Mouse (Mus musculus) stomach, postnatal 0 days (tissue): ENCODE results near the gene Iqcb1. TPM values are rescaled to one million over a fixed set of nuclear protein-coding genes. Genes with fewer than 3 reads are reported as not detected.

Source experiments
- ATAC-seq: fragments of 200-750 bp; cut with Nextera tagmentation; 2 replicates; pipeline ENCODE4 v1.8.0; 2017; ENCODE audit not compliant: low FRiP score, low TSS enrichment
- DNase-seq: peaks from one replicate; pipeline ENCODE4 v3.0.0-alpha.2; 2016; ENCODE audit warnings: low spot score
- H3K27ac ChIP-seq: fragments of 300-500 bp; sonication (generic); replicated peaks from 2 replicates; pipeline ENCODE4 v1.5.1; 2014; ENCODE audit warnings: mild to moderate bottlenecking, control low read depth
- H3K27me3 ChIP-seq: fragments of 300-500 bp; sonication (generic); 2 replicates; pipeline ENCODE4 v1.6.1; 2014; ENCODE audit warnings: low read length; ENCODE audit not compliant: control insufficient read depth, insufficient read depth
- H3K36me3 ChIP-seq: fragments of 300-500 bp; sonication (generic); 2 replicates; pipeline ENCODE4 v1.6.1; 2014; ENCODE audit warnings: low read length, mixed read lengths; ENCODE audit not compliant: control insufficient read depth, insufficient read depth
- H3K4me1 ChIP-seq: fragments of 300-500 bp; sonication (generic); replicated peaks from 2 replicates; pipeline ENCODE4 v1.6.1; 2014; ENCODE audit warnings: antibody characterized with exemption; ENCODE audit not compliant: control insufficient read depth, insufficient read depth
- H3K4me2 ChIP-seq: fragments of 300-500 bp; sonication (generic); replicated peaks from 2 replicates; pipeline ENCODE4 v1.6.1; 2014; ENCODE audit warnings: low read depth, mild to moderate bottlenecking, control low read depth, moderate library complexity
- H3K4me3 ChIP-seq: fragments of 300-500 bp; sonication (generic); 2 replicates; pipeline ENCODE4 v1.5.1; 2014; ENCODE audit warnings: low read depth, low read length, control low read depth
- H3K9ac ChIP-seq: fragments of 300-500 bp; sonication (generic); 2 replicates; pipeline ENCODE4 v1.6.1; 2014; ENCODE audit warnings: mild to moderate bottlenecking, low read length, control low read depth, mixed read lengths
- H3K9me3 ChIP-seq: fragments of 300-500 bp; sonication (generic); 2 replicates; pipeline ENCODE4 v1.6.1; 2016; ENCODE audit warnings: low read length; ENCODE audit not compliant: control insufficient read depth
- CTCF ChIP-seq: IDR thresholded peaks from 2 replicates; pipeline ENCODE4 v1.5.1; 2016; ENCODE audit warnings: antibody characterized with exemption, low read depth, mild to moderate bottlenecking, moderate library complexity
- EP300 ChIP-seq: optimal IDR thresholded peaks from 2 replicates; pipeline ENCODE3; 2016; ENCODE audit warnings: antibody characterized with exemption
- WGBS: fragments of 180-500 bp; shearing (Covaris S2); extraction: QIAGEN DNeasy Blood & Tissue Kit; methylation state at CpG from one replicate; pipeline ENCODE4 v1.1.7; 2014; 5-methylcytosine and 5-hydroxymethylcytosine counted together
- polyA plus RNA-seq: library from polyadenylated mRNA; unstranded; fragments of >200 nt; fragmentation: Nextera tagmentation; extraction: Ambion mirVana; gene quantifications from 2 replicates; pipeline ENCODE4 v1.2.1, GENCODE M21; 2015

The Iqcb1 gene
- polyA plus RNA-seq, 1 experiment from 2014 or later, result 10.0 TPM

- no peaks in the 10 kb centered on the region for H3K27me3 ChIP-seq
- no peaks in the 10 kb centered on the region for H3K36me3 ChIP-seq
- no peaks in the 10 kb centered on the region for H3K9me3 ChIP-seq
- H3K4me1 ChIP-seq, result no peaks in the 10 kb centered on the region
- H3K27ac ChIP-seq, result no peak overlapping the region
- ATAC-seq (no peak), DNase-seq (no peak)
- 74% methylated on average over 2 of the region's 2 CpGs for WGBS
- no peak overlapping the region for H3K9ac ChIP-seq
- H3K4me2 ChIP-seq, result no peak overlapping the region
- H3K4me3 ChIP-seq, result no peak overlapping the region
- no peak for TF ChIP-seq CTCF
- TF ChIP-seq EP300, result no peak
These were observed 29.9 kb upstream of the Iqcb1 start for GRCm38 (mm10) chr16:36798334-36798733.

- WGBS, result 85% methylated on average over 3 of the region's 3 CpGs
- Histone ChIP-seq H3K27me3 (no peaks in the 10 kb centered on the region), H3K4me2 (no peak overlapping the region), H3K36me3 (no peaks in the 10 kb centered on the region), H3K9ac (no peak overlapping the region), H3K9me3 (no peaks in the 10 kb centered on the region), H3K4me1 (no peaks in the 10 kb centered on the region), H3K4me3 (no peak overlapping the region), H3K27ac (no peak overlapping the region)
- no peak for TF ChIP-seq EP300
- peak; percentile 35 for TF ChIP-seq CTCF
- ATAC-seq, result no peak
- DNase-seq, result no peak
These were observed 25.8 kb upstream of the Iqcb1 start for GRCm38 (mm10) chr16:36802361-36802760.

- H3K4me1 ChIP-seq, result no peaks in the 10 kb centered on the region
- H3K4me2 ChIP-seq, result no peak overlapping the region
- H3K9ac ChIP-seq, result no peak overlapping the region
- no peaks in the 10 kb centered on the region for H3K36me3 ChIP-seq
- H3K4me3 ChIP-seq, result no peak overlapping the region
- WGBS, result 77% methylated on average over 3 of the region's 3 CpGs
- ATAC-seq, result no peak
- TF ChIP-seq CTCF (no peak), EP300 (no peak)
- no peak for DNase-seq
- H3K27ac ChIP-seq, result no peak overlapping the region
- no peaks in the 10 kb centered on the region for H3K9me3 ChIP-seq
- H3K27me3 ChIP-seq, result no peaks in the 10 kb centered on the region
These were observed 19.6 kb upstream of the Iqcb1 start for GRCm38 (mm10) chr16:36808616-36809015.

GRCm38 (mm10) chr16:36813680-36814079, 14.5 kb upstream of the Iqcb1 start:
- 68% methylated on average over 3 of the region's 3 CpGs for WGBS
- Histone ChIP-seq H3K27me3 (no peaks in the 10 kb centered on the region), H3K9me3 (no peaks in the 10 kb centered on the region), H3K9ac (no peak overlapping the region), H3K4me3 (no peak overlapping the region), H3K4me2 (no peak overlapping the region), H3K27ac (no peak overlapping the region), H3K36me3 (no peaks in the 10 kb centered on the region), H3K4me1 (no peaks in the 10 kb centered on the region)
- TF ChIP-seq CTCF, result no peak
- no peak for TF ChIP-seq EP300
- no peak for DNase-seq
- no peak for ATAC-seq

GRCm38 (mm10) chr16:36816916-36817315, 11.3 kb upstream of the Iqcb1 start:
- Histone ChIP-seq H3K4me1 (no peaks in the 10 kb centered on the region), H3K4me3 (no peak overlapping the region), H3K9ac (no peak overlapping the region), H3K27me3 (no peaks in the 10 kb centered on the region), H3K27ac (no peak overlapping the region), H3K4me2 (no peak overlapping the region), H3K9me3 (no peaks in the 10 kb centered on the region), H3K36me3 (no peaks in the 10 kb centered on the region)
- TF ChIP-seq EP300 (no peak), CTCF (no peak)
- ATAC-seq (no peak; the same call in 1 of the 2 replicates), DNase-seq (no peak)

- DNase-seq (peak; percentile 71), ATAC-seq (peak; percentile 91)
- Histone ChIP-seq H3K9ac (no peak overlapping the region), H3K27ac (no peak overlapping the region), H3K4me3 (no peak overlapping the region), H3K9me3 (no peaks in the 10 kb centered on the region), H3K36me3 (no peaks in the 10 kb centered on the region), H3K27me3 (no peaks in the 10 kb centered on the region), H3K4me1 (no peaks in the 10 kb centered on the region), H3K4me2 (no peak overlapping the region)
- WGBS, result 12% methylated on average over 7 of the region's 7 CpGs
- TF ChIP-seq CTCF (peak; percentile 88), EP300 (no peak)
These were observed 10.8 kb upstream of the Iqcb1 start for GRCm38 (mm10) chr16:36817321-36817926.
